Mouse (Mus musculus) heart, postnatal 0 days (tissue): ENCODE data around the gene Dag1. TPM values are rescaled to one million over a fixed set of nuclear protein-coding genes. Genes with fewer than 3 reads are reported as not detected.
A peak's percentile ranks its signal among the peaks of the same experiment; 100 is the strongest.

ENCODE experiments used
- ATAC-seq: fragments of 200-750 bp; cut with Nextera tagmentation; 2 replicates; pipeline ENCODE4 v1.8.0; 2017; ENCODE audit warnings: low read depth, moderate number of reproducible peaks, moderate library complexity; ENCODE audit not compliant: insufficient read depth
- DNase-seq: peaks from one replicate; pipeline ENCODE4 v3.0.0-alpha.2; 2016; ENCODE audit warnings: low spot score
- H3K27ac ChIP-seq: fragments of 300-500 bp; sonication (generic); 2 replicates; pipeline ENCODE4 v1.5.1; 2014; ENCODE audit warnings: low read depth, mild to moderate bottlenecking
- H3K27me3 ChIP-seq: fragments of 300-500 bp; sonication (generic); 2 replicates; pipeline ENCODE4 v1.6.1; 2014; ENCODE audit warnings: low read length, mixed read lengths; ENCODE audit not compliant: control insufficient read depth, insufficient read depth
- H3K36me3 ChIP-seq: fragments of 300-500 bp; sonication (generic); replicated peaks from 2 replicates; pipeline ENCODE4 v1.6.1; 2014; ENCODE audit warnings: low read length, mixed read lengths; ENCODE audit not compliant: control insufficient read depth, insufficient read depth
- H3K4me1 ChIP-seq: fragments of 300-500 bp; sonication (generic); 2 replicates; pipeline ENCODE4 v1.6.1; 2014; ENCODE audit warnings: antibody characterized with exemption; ENCODE audit not compliant: control insufficient read depth, insufficient read depth
- H3K4me2 ChIP-seq: fragments of 300-500 bp; sonication (generic); 2 replicates; pipeline ENCODE4 v1.6.1; 2014; ENCODE audit warnings: low read depth, mild to moderate bottlenecking, low read length, moderate library complexity
- H3K4me3 ChIP-seq: fragments of 300-500 bp; sonication (generic); 2 replicates; pipeline ENCODE4 v1.5.1; 2014; ENCODE audit warnings: low read depth, low read length
- H3K9ac ChIP-seq: fragments of 300-500 bp; sonication (generic); replicated peaks from 2 replicates; pipeline ENCODE4 v1.6.1; 2014; ENCODE audit warnings: low read depth, low read length, mixed read lengths
- H3K9me3 ChIP-seq: fragments of 300-500 bp; sonication (generic); replicated peaks from 2 replicates; pipeline ENCODE4 v1.6.1; 2016; ENCODE audit warnings: low read length; ENCODE audit not compliant: control insufficient read depth
- CTCF ChIP-seq: IDR thresholded peaks from 2 replicates; pipeline ENCODE4 v1.5.1; 2016; ENCODE audit warnings: antibody characterized with exemption, control low read depth, low read depth
- EP300 ChIP-seq: IDR thresholded peaks from 2 replicates; pipeline ENCODE4 v1.6.1; 2016; ENCODE audit warnings: antibody characterized with exemption, low read depth
- WGBS: fragments of 180-500 bp; shearing (Covaris S2); extraction: QIAGEN DNeasy Blood & Tissue Kit; methylation state at CpG from one replicate; pipeline ENCODE4 v1.1.7; 2014; 5-methylcytosine and 5-hydroxymethylcytosine counted together
- polyA plus RNA-seq: library from polyadenylated mRNA; unstranded; fragments of >200 nt; fragmentation: Nextera tagmentation; extraction: Ambion mirVana; gene quantifications from 2 replicates; pipeline ENCODE4 v1.2.1, GENCODE M21; 2015
- total RNA-seq: library from RNA; depleted of rRNA; stranded (reverse); fragments of >200 nt; gene quantifications from 2 replicates; pipeline ENCODE4 v1.2.3, GENCODE M21; 2014; ENCODE audit warnings: low replicate concordance

Gene Dag1
- total and polyA plus RNA-seq, 2 experiments from 2014 or later: 106 to 209 TPM

DNA sequence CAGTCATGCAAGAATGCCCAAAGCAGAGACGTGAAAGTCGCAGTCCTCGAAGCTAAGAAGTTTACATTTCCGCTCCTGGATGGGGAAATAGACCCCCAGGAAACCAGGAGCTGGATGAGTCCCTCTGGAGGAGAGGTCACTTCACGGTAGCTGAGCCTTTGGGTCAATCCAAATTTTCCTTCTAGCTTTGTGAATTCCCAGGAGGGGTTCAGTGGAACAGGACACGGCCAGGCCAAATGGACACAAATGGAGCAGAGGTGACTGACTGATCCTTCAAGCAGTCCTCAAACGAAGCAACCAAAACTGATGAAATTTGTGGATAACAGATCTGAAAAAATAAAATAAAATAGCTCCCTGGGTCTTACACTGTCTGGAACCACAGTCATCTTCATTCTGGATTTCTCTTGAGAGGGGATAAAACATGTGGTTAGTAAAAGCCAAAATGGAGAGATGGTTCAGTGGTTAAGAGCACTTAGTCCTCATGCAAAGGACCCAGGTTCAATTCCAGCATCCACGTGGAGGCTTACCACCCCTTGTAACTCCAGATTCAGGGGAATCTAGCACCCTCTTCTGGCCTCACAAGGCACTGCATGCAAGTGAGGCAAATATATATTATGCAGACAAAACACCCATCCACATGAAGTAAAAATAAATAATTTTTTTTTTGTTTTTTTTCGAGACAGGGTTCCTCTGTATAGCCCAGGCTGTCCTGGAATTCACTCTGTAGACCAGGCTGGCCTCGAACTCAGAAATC, 15.1 kb upstream of the Dag1 start:
- peaks cover 10% of the 10 kb centered on the region; the same call in 1 of the 2 replicates for H3K4me1 ChIP-seq

DNA sequence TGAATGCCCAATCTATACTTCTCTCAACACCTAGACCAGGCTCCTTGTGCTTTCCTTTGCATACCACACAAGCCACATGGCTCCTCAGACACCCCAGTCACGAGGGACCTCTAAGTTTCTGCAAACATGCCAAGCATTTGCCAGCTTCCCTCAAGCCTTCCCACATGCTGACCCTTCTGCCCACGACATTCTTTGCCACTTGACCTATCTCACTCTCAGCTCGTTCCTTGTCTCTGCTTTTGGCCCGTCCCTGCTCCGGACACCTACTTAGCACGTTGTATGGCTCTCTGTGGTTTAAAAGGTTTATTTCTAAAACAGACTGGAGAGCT, 11.5 kb upstream of the Dag1 start:
- no peaks in the 10 kb centered on the region for H3K27me3 ChIP-seq
- H3K4me2 ChIP-seq: no peak overlapping the region
- ATAC-seq (no peak), DNase-seq (no peak)
- no peaks in the 10 kb centered on the region for H3K9me3 ChIP-seq
- no peaks in the 10 kb centered on the region for H3K36me3 ChIP-seq
- no peak for TF ChIP-seq EP300
- no peak for TF ChIP-seq CTCF
- H3K4me3 ChIP-seq: no peak overlapping the region
- H3K27ac ChIP-seq: peak overlapping the region; percentile 26; the same call in 1 of the 2 replicates
- H3K4me1 ChIP-seq: peaks cover 10% of the 10 kb centered on the region; the same call in 1 of the 2 replicates
- no peak overlapping the region for H3K9ac ChIP-seq
- WGBS: 18% methylated on average over 6 of the region's 6 CpGs

More for the DNA sequence above, 15.1 kb upstream of the Dag1 start:
- TF ChIP-seq EP300 (no peak), CTCF (peak; percentile 58)
- no peak for ATAC-seq
- Histone ChIP-seq H3K9ac (no peak overlapping the region), H3K27me3 (no peaks in the 10 kb centered on the region), H3K4me2 (no peak overlapping the region), H3K9me3 (no peaks in the 10 kb centered on the region), H3K36me3 (no peaks in the 10 kb centered on the region), H3K27ac (no peak overlapping the region), H3K4me3 (no peak overlapping the region)
- WGBS: 71% methylated on average over 10 of the region's 10 CpGs
- DNase-seq: no peak

DNA sequence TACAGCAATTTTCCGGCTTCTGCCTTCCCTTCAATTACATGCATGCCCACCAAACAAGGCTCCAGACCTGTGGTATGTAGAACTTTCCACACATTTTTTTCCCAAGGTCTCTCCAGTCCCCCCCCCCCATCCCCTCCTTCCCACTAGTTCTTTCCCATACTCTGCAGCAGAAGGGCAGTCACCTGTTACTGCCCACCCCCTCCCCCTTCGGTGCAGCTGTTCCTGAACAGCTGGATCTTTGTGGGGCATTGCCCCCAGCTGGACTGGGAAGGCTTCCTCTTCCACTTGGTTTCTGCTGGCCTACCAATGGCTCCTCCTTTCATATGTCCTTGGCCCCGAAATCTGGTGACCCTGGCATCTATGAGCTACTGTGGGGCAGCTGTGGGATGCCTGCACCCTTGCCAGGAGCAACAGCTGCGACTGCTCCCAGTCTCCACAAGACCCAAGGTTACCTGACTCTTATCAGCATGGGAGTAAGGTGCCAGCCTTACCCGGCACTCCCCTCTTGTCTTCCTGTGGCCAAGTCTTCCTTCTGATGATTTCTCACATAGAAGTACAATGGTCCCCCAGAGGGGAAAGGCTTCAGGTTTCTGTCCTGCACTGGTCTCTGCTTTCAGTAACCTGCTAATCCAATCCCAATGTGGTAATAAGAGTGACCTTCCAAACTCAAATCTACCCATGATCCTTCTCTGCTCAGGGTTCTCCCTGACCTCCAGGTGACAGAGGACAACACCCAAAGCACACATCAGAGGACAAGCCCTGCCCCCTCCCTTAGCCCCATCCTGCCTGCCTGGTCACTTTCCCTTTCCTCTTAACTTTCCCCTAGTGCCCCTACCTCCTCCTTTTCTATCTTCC, 10.9 kb upstream of the Dag1 start:
- no peaks in the 10 kb centered on the region for H3K36me3 ChIP-seq
- H3K27ac ChIP-seq: peak overlapping the region; percentile 40; the same call in 1 of the 2 replicates
- no peak for TF ChIP-seq CTCF
- TF ChIP-seq EP300: no peak
- DNase-seq (no peak), ATAC-seq (peak; percentile 59)
- H3K4me2 ChIP-seq: no peak overlapping the region
- H3K27me3 ChIP-seq: no peaks in the 10 kb centered on the region
- H3K9me3 ChIP-seq: no peaks in the 10 kb centered on the region
- 67% methylated on average over 5 of the region's 5 CpGs for WGBS
- H3K4me1 ChIP-seq: peaks cover 10% of the 10 kb centered on the region; the same call in 1 of the 2 replicates
- H3K4me3 ChIP-seq: no peak overlapping the region
- H3K9ac ChIP-seq: no peak overlapping the region

DNA sequence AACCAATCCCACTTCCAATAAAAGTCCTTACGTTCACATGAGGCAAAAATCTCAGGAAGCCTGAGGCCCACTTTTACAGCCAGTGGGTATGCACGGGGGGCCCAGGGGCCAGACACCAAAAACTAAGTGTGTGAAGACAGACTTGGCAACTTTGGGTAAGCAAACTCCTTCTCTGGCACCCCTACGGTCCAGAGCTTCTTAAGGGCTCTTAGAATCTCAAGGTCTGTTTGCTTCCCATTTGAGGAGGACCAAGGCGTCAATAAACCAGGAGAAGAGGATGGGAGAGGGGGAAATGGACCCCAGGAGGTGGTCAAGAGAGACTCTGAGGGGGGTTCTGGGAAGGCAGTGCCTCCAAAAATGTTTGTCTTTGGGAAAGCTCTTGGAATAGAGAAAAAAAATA, 9.7 kb upstream of the Dag1 start:
- ATAC-seq (no peak), DNase-seq (no peak)
- Histone ChIP-seq H3K27me3 (no peaks in the 10 kb centered on the region), H3K4me1 (peaks cover 10% of the 10 kb centered on the region; the same call in 1 of the 2 replicates), H3K36me3 (no peaks in the 10 kb centered on the region), H3K27ac (no peak overlapping the region), H3K4me2 (no peak overlapping the region), H3K4me3 (no peak overlapping the region), H3K9me3 (no peaks in the 10 kb centered on the region), H3K9ac (no peak overlapping the region)
- TF ChIP-seq EP300: no peak
- no peak for TF ChIP-seq CTCF
- 94% methylated on average over 4 of the region's 4 CpGs for WGBS

DNA sequence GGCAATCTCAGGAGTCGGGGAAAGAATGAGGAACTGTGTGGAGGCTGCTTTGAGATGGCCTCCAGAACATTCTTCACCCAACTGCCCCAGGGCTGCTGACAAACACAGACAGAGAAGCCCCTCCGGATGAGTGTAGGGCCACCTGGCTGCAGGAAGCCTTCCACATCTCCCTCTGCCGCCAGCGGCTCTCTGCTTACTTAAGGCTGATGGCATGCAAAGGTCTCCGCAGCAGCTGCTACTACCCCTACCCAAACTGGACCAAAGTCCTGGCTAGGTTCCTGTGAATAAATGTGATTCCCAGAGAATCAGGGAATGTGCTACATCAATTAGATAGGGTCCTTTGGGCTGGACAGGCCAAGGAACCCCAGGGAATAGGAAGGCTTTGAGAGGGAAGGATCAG, 8.9 kb upstream of the Dag1 start:
- DNase-seq: no peak
- 59% methylated on average over 5 of the region's 5 CpGs for WGBS
- H3K9ac ChIP-seq: no peak overlapping the region

More for the DNA sequence above, 8.9 kb upstream of the Dag1 start:
- H3K27me3 ChIP-seq: no peaks in the 10 kb centered on the region
- ATAC-seq: no peak
- H3K27ac ChIP-seq: no peak overlapping the region
- peaks cover 15% of the 10 kb centered on the region for H3K4me1 ChIP-seq
- no peak overlapping the region for H3K4me2 ChIP-seq
- H3K36me3 ChIP-seq: no peaks in the 10 kb centered on the region
- TF ChIP-seq EP300 (no peak), CTCF (no peak)
- no peaks in the 10 kb centered on the region for H3K9me3 ChIP-seq
- H3K4me3 ChIP-seq: no peak overlapping the region
